Mouse (Mus musculus): ENCODE data around the gene Asf1b.
A peak's percentile ranks its signal among the peaks of the same experiment; 100 is the strongest.
"Not testable (repeated sequence)": the region's sequence is repeated elsewhere in the genome, so short reads cannot be mapped to it uniquely, and the experiment has no call there.

The Asf1b gene

GRCm38 (mm10) chr8:83964015-83964765 is 8.9 kb downstream of the Asf1b start:
- DNase-seq = peak; percentile 75 to 85

- DNase-seq = no peak
These were observed 12.4 kb downstream of the Asf1b start for GRCm38 (mm10) chr8:83967701-83968100.

- DNase-seq = no peak
These were observed 15.8 kb downstream of the Asf1b start for GRCm38 (mm10) chr8:83971121-83971520.

- no peak for DNase-seq
These were observed 16.4 kb downstream of the Asf1b start for GRCm38 (mm10) chr8:83971661-83972060.

GRCm38 (mm10) chr8:83972150-83973120 is 17.1 kb downstream of the Asf1b start, which contains the start of gene Prkaca:
Prkaca (plus strand) TSS chr8:83972993.
- DNase-seq = peak; percentile 99

DNA sequence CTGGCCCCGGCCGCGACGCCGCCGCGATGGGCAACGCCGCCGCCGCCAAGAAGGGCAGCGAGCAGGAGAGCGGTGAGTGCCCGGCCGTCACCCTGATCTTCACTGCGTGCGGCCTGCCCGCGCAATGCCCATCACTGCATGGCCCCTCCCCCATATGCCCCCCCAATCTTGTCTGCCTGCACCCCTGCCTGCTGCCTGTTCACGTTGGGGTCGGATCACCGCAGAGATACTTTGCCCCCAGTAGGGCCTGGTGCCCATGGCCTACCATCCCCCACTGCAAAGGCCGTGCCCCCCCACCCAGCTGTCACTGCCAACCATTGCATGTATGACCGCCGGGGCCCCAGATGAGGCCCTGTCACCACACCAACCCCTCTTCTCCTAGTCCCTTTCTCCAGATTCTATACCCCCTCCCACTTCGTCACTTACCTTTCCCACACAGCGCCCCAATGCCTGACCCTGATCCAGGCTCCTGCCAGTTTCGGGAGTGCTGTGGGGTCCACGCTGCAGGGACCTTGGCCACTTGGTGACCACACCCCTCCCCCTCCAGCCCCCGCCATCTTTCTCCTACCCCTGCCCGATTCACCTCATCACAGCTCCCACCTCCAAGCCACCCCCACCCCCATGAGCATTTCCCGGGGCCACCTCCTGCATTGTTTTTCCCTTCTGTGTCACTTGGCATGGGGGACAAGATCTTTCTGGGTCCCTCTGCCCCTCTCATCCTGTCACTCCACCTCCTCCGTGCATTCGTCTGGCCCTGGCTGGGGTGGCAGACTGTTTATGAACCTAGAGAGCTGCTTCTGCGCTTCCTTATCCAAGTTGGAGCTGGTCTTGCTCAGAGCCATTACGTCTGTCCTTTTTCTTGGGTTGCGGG is 18.1 kb downstream of the Asf1b start:
- no peak for DNase-seq

DNA sequence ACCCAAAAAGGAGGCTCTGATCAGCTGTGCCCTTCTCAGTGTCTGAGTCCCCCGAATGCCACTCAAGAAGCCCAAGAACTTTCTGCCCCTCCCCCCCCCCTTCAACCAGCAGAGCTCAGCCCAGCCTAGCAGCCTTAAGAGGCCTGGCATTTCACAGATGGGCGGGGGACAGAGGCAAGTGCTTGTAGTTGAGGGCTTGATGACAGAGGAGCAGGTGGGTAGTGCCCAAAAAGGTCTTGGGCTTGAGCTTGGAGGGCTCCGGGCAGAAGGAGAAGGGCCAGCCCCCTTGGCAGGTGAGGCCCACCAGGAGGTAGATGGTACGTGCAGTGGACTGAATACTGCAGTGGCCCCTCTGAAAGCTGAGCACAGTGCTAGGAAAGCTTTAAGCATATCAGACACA is 19.2 kb downstream of the Asf1b start:
- peak; percentile 64 to 72 for DNase-seq

DNA sequence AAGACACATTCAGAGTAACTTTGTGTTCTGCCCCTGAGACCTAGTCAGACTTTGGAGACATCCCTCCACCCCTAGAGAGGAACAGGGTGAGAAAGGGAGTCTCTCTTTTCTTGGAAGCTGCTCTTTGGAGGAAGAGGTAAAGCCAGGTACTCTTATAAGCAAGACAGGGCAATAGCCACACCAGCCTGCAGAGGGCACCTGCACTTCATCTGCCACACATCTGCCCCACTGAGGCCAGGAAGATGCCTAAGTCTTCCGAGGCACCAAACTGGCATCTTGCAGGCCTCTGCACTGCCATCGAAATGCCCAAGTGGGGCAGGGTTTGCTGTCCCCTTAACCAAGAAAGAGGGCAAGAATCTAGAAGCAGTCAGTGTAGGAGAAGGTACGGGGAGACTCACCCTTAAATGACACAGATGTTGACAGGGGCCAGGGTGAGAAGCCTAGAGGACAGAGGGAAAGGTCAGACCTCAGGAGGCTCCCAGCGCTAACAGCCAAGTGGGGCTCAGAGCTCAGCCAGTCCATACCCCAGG is 20.9 kb downstream of the Asf1b start:
- peak; percentile 28 to 47 for DNase-seq

DNA sequence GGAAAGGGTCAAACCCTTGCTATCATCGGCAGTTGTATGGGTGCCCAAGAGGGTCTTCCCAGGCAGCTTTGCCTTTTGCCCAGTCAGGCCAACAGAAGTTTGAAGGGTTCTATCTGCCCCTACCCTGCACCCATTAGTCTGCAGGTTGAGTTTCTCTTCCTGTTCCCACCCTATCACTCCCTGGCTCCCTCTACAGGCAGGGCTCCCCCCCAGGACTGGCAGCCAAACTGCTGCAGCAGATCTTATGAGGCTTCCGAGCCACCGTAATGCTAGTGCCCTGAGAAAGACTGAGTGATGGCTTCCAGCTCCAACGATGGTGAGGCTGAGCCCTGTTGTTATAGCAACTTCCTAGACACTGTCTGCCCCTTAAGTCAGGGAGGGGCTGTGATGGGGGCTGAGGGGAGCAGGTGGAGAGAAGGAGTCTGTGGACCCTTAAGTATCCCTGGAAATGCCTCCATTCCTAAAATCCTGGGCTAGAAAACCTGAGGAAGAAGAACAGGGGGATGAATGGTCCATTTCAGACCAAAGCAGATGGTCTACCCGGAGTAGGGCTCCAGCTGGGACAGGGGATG is 21.6 kb downstream of the Asf1b start:
- DNase-seq = no peak

GRCm38 (mm10) chr8:83977646-83978045 is 22.3 kb downstream of the Asf1b start:
- peak in 1 of 2 experiments; percentile 38 for DNase-seq

DNA sequence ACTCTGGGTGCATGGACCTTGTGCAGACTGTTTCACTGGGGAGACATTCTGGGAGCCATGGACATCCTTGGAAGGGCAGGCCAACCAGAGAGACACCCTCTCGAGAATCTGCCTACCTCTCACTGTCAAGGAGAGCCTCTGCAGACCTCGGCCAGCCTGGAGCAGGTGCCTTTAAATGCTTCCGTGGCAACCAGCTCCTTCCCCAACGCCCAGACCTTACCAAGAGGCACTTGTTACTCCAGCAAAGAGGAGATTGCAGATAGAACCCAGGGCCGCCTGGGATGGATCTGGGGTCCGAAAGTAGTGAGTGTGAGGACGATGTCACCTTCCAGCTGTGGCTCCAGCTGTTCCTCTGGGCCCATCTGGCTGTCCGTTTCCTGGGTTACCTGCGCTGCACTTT is 22.9 kb downstream of the Asf1b start:
- no peak for DNase-seq

DNA sequence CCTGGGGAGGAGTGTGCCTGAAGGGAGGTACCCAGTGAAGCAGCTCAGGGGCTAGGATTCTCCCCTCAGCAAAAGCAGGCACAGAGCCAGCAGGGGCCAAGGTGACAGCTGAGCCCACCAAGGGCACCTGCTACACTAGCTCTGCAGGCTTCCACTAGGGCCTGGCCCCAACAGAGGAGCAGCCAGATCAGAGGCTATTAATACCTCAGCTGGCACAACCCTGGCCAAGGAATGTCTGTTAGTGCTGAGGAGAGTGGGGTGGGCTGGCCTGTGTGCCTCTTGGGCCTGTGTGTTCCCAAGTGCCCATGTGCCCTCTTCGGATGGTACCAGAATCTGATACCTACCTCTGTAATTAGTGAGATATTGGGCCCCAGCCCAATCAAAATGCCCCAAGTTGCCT is 24.9 kb downstream of the Asf1b start:
- no peak for DNase-seq

GRCm38 (mm10) chr8:83980845-83981244 is 25.5 kb downstream of the Asf1b start:
- DNase-seq = no peak

DNA sequence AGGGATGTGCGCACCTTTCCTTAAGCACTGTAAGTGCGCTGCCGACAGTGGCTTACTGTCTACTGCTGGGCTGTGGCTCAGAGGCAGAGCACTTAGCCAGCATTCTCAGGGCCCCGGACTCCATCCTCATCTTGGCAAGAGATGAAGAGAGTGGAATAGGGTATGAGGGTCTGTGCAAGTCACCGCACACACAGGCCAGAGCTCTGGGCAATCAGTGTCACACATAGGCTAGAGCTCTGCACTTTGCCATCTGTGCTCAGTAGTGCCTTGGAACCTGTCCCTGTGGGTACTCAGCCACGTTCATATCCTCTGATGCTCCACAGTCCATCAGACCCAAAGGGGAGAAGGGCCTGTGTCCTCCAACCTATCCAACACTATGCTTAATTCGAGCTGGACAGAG is 26.2 kb downstream of the Asf1b start:
- DNase-seq = no peak

GRCm38 (mm10) chr8:83982449-83982848 is 27.1 kb downstream of the Asf1b start:
- no peak for DNase-seq

DNA sequence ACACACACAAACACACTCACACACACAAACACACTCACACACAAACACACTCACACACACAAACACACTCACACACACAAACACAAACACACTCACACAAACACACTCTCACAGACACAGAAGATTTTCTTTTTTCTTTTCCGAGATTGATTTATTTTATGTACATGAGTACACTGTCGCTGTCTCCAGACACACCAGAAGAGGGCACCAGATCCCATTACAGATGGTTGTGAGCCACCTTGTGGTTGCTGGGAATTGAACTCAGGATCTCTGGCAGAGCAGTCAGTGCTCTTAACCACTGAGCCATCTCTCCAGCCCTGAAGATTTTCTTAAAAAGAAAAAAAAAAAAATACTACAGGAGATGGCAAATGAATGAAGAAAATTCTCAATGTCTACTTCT is 27.9 kb downstream of the Asf1b start:
- not testable (repeated sequence) for DNase-seq

DNA sequence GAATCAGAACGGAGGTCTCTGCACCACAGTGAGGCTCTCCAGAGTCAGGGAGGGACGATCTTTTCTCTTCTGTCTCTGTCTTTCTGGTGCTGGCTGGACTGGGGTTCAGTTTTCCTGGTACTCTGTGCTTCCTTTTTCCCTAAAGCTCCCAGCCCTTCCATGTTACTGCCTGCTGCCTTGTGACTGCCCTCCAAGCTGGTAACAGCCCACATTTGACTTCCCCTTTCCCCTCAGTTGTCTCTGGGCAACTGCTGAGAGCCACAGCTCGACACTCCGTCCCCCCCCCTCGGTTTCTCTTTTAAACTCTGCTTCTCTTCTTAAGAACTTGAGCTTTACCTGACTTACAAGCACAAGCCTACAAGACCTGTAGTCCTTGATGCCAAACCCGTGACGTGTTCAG is 33.9 kb downstream of the Asf1b start:
- DNase-seq = no peak

GRCm38 (mm10) chr8:83990170-83990569 is 34.9 kb downstream of the Asf1b start:
- no peak for DNase-seq

DNA sequence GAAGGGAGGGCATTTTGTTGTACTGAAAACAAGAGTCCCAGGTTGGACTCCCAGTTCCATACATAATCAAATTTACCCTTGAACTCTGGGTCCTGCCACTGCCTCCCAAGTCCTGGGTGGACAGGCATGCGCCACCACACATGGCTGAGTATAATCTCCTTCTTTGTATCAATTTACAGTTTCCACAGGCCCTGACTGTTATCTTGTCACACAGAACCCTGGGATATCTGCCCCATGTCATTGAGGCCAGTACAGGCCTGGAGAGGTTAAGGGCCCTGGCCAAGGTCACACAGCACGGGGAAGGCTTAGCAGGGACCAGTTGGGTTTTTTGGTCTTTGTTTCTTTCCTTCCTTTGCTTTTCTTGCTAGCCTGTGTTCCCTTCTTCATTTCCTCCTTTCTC is 37.2 kb downstream of the Asf1b start:
- DNase-seq = no peak

GRCm38 (mm10) chr8:83994030-83994429 is 38.7 kb downstream of the Asf1b start:
- no peak for DNase-seq

- DNase-seq = no peak
These were observed 40.7 kb downstream of the Asf1b start for GRCm38 (mm10) chr8:83995973-83996372.
